Mouse (Mus musculus) testis, adult 2 months (tissue): Measurements from ENCODE around the gene Rarb. TPM values are rescaled to one million over a fixed set of nuclear protein-coding genes. Genes with fewer than 3 reads are reported as not detected.

ENCODE experiments used
- H3K27ac ChIP-seq: fragments of 200-500 bp; 2 replicates; pipeline ENCODE4 v1.5.1; 2012; ENCODE audit warnings: low read depth, low read length; ENCODE audit not compliant: control insufficient read depth, insufficient read depth
- H3K27me3 ChIP-seq: fragments of 200-500 bp; 2 replicates; pipeline ENCODE4 v1.6.1; 2012; ENCODE audit warnings: mild to moderate bottlenecking, low read length, moderate library complexity; ENCODE audit not compliant: control insufficient read depth, insufficient read depth
- H3K36me3 ChIP-seq: fragments of 200-500 bp; 2 replicates; pipeline ENCODE4 v1.6.1; 2012; ENCODE audit warnings: mild to moderate bottlenecking, low read length; ENCODE audit not compliant: control insufficient read depth, insufficient read depth
- H3K4me1 ChIP-seq: fragments of 200-500 bp; 2 replicates; pipeline ENCODE4 v1.6.1; 2012; ENCODE audit warnings: low read length; ENCODE audit not compliant: control insufficient read depth, insufficient read depth
- H3K4me3 ChIP-seq: fragments of 200-500 bp; 2 replicates; pipeline ENCODE4 v1.5.1; 2012; ENCODE audit warnings: low read depth, mild to moderate bottlenecking, low read length, moderate library complexity, mixed read lengths; ENCODE audit not compliant: control insufficient read depth
- CTCF ChIP-seq: fragments of 200-500 bp; IDR thresholded peaks from 2 replicates; pipeline ENCODE4 v1.5.1; 2012; ENCODE audit warnings: low read depth, mild to moderate bottlenecking, inconsistent platforms, low read length, moderate library complexity; ENCODE audit not compliant: control insufficient read depth, insufficient read depth, insufficient replicate concordance
- POLR2A ChIP-seq: fragments of 200-500 bp; IDR thresholded peaks from 2 replicates; pipeline ENCODE4 v1.6.1; 2012; ENCODE audit warnings: low read depth, mild to moderate bottlenecking, inconsistent platforms, low read length, moderate library complexity; ENCODE audit not compliant: control insufficient read depth
- polyA plus RNA-seq: library from polyadenylated mRNA; depleted of rRNA; stranded (reverse); fragments of >200 nt; gene quantifications from 2 replicates; pipeline ENCODE4 v1.2.3, GENCODE M21; 2012

Rarb gene
- polyA plus RNA-seq, 1 experiment: 5.6 TPM

- Histone ChIP-seq H3K27me3 (no peaks in the 10 kb centered on the region), H3K36me3 (no peaks in the 10 kb centered on the region), H3K4me3 (no peak overlapping the region), H3K4me1 (no peaks in the 10 kb centered on the region), H3K27ac (no peak overlapping the region)
- TF ChIP-seq POLR2A (no peak), CTCF (no peak)
Measured at GRCm38 (mm10) chr14:16544995-16545394, 274.0 kb downstream of the Rarb start.

GRCm38 (mm10) chr14:16541641-16542040, 277.3 kb downstream of the Rarb start:
- TF ChIP-seq CTCF: no peak
- no peak for TF ChIP-seq POLR2A
- Histone ChIP-seq H3K36me3 (no peaks in the 10 kb centered on the region), H3K27ac (no peak overlapping the region), H3K4me3 (no peak overlapping the region), H3K4me1 (no peaks in the 10 kb centered on the region), H3K27me3 (no peaks in the 10 kb centered on the region)

- no peak for TF ChIP-seq POLR2A
- TF ChIP-seq CTCF: no peak
- no peak overlapping the region for H3K27ac ChIP-seq
- H3K4me3 ChIP-seq: no peak overlapping the region
- no peaks in the 10 kb centered on the region for H3K27me3 ChIP-seq
- no peaks in the 10 kb centered on the region for H3K36me3 ChIP-seq
- no peaks in the 10 kb centered on the region for H3K4me1 ChIP-seq
Measured at GRCm38 (mm10) chr14:16537433-16537832, 281.5 kb downstream of the Rarb start.

- TF ChIP-seq POLR2A (no peak), CTCF (no peak)
- no peaks in the 10 kb centered on the region for H3K4me1 ChIP-seq
- no peaks in the 10 kb centered on the region for H3K27me3 ChIP-seq
- H3K27ac ChIP-seq: no peak overlapping the region
- H3K4me3 ChIP-seq: no peak overlapping the region
- no peaks in the 10 kb centered on the region for H3K36me3 ChIP-seq
Measured at GRCm38 (mm10) chr14:16528631-16529030, 290.3 kb downstream of the Rarb start.

- no peaks in the 10 kb centered on the region for H3K36me3 ChIP-seq
- no peaks in the 10 kb centered on the region for H3K4me1 ChIP-seq
- no peaks in the 10 kb centered on the region for H3K27me3 ChIP-seq
- TF ChIP-seq CTCF: no peak
- no peak for TF ChIP-seq POLR2A
- no peak overlapping the region for H3K27ac ChIP-seq
- no peak overlapping the region for H3K4me3 ChIP-seq
Measured at GRCm38 (mm10) chr14:16526120-16526519, 292.8 kb downstream of the Rarb start.

DNA sequence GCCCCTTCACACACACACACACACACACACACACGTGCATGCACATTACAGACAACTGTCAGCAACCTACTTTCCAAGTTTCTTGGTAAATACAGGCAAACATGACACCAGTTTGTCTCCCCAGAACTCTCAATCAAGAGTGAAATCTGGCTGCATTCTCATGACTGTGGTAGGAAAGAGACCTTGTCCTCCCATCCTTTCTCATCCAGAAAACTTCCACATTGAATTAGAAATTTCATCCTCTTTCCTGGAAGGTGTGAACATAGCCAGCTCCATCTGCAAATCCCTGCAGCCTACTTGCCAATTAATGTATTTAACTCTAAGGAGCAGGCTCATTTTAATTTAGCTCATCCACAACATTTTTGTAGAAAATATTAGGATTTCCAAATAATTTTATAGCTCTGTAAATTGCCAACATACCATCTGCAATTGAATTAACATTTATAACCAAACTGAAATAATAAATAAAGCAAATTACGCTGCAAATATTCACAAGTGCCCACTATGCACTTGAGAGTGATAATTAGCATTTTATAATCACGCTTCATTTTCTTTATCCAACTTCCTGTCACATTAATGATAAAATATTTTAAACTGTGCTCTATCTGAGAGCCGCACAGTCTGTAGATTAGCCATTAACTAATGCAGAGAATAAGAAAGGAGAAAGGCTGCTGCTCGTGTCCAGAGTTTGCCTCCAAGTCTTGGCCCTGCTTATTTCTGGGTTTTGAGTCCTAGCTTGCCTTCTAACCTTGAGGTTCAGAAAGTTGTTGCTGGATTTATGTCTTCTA, 293.6 kb downstream of the Rarb start:
- Histone ChIP-seq H3K36me3 (no peaks in the 10 kb centered on the region), H3K27me3 (no peaks in the 10 kb centered on the region), H3K4me3 (no peak overlapping the region), H3K27ac (no peak overlapping the region), H3K4me1 (no peaks in the 10 kb centered on the region)
- TF ChIP-seq POLR2A (no peak), CTCF (no peak)

DNA sequence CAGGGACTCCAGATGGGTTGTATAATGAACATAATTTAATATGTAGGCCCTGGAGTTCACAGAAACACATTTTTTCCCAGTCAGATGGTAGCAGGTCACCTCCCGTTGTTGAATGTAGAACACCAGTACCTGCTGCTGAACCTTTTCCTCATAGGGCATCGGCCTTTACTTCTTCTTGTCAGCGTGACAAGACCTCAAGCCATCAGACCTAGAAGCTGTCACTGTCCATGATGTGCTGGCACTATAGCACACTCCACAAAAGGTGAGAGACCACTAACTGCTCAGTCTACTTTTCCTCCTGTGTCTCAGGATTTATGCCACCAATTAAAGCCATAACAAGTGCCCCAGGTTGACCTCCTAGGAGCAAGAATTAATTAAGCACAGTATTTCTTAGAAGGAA, 296.1 kb downstream of the Rarb start:
- Histone ChIP-seq H3K27ac (no peak overlapping the region), H3K36me3 (no peaks in the 10 kb centered on the region), H3K4me1 (no peaks in the 10 kb centered on the region), H3K4me3 (no peak overlapping the region), H3K27me3 (no peaks in the 10 kb centered on the region)
- no peak for TF ChIP-seq CTCF

GRCm38 (mm10) chr14:16519588-16520167, 299.3 kb downstream of the Rarb start:
- Histone ChIP-seq H3K27ac (no peak overlapping the region), H3K27me3 (no peaks in the 10 kb centered on the region), H3K4me3 (no peak overlapping the region), H3K36me3 (no peaks in the 10 kb centered on the region), H3K4me1 (no peaks in the 10 kb centered on the region)
- no peak for TF ChIP-seq POLR2A
